Mouse (Mus musculus): ENCODE measurements around the gene Ergic1.
A peak's percentile ranks its signal among the peaks of the same experiment; 100 is the strongest.

Ergic1 gene

DNA sequence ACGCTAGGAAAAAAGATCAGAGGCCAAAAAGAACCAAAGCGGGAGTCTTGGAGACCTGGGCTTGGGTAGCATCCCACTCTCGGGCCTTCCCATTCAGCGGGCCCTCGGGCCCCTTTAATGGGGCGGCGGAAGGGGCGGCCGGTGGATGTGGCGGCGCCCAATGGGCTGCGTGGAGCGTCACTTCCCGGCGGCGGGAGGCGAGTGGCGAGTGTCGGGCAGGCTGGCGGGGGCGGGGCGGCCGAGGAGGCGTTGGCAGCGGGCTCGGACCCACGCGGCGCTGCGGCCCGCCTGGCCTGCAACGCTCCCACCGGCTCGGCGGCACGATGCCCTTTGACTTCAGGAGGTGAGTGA, at the start of gene Ergic1:
Gene Ergic1 (plus strand): TSS at position 200 of the 351 bp plus-strand sequence.
- DNase-seq (ENCODE audit: low read depth in 2 of 2, low spot score in 2 of 2): peak; percentile 63 to 68

DNA sequence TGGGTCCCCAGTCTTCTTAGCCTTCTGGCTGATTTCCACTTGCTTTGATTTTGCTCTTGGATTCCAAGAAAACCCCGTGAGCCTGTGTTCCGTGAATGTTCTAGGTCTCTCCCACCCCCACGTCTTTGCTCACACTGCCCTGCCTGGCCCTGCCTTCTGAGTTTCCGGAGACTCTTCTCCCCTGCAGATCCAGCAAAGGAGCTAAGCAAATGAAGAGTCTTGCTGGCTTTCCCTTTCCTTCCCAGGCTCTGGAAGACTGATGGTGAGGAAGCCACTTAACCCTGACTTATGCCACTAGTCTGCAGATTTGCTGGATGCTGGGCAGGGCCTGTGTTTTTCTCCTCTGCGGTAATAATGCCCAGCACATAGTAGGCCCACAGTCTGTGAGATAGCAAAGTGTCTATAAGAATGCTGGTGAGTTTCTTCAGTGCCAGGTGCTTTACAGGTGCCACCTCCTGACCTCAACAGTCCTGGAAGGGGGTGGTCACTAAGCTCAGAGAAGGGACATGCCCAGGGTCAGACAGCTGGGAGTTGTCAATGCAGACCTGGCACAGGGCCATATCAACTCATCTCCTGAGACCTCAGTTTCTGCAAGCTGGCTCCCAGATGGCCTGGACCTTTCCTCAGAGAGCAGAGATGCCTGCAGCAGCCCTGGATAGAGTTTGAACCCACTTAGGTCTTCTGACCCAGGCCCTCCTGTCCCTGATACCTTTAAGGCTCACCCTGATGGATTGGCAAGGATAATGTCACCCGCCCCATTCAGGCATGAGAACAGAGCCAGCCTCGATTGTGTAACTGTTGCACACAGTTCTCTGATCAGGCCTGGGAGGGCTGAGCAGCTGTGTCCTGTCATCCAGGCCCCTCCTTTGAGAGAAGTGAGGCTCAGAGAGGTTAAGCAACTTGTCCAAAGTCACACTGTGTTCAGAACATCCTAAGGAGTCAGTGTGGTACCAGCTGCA, 49.2 kb upstream of the Ergic1 start:
- no peak for DNase-seq (ENCODE audit: low read depth in 2 of 2, low spot score in 2 of 2)

DNA sequence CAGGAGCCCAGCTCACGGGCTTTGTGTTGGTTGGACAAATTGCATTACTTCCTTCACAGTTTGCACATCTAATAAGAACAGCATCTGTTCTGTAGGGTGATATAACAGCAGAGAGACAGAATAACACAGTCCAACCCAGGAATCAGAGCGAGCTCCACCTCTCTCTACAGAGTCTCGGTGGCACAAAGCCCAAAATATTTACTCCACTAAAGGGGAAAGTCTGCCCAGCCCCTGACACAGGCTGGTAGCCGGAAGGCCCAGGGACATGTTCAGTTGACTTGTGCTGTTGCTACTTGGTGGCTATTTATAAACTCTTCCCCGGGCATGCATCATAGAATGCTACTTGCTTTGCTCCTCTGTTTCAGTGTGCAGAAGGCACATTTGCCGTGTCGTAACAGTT, 48.3 kb upstream of the Ergic1 start:
- no peak for DNase-seq (ENCODE audit: low read depth in 2 of 2, low spot score in 2 of 2)

DNA sequence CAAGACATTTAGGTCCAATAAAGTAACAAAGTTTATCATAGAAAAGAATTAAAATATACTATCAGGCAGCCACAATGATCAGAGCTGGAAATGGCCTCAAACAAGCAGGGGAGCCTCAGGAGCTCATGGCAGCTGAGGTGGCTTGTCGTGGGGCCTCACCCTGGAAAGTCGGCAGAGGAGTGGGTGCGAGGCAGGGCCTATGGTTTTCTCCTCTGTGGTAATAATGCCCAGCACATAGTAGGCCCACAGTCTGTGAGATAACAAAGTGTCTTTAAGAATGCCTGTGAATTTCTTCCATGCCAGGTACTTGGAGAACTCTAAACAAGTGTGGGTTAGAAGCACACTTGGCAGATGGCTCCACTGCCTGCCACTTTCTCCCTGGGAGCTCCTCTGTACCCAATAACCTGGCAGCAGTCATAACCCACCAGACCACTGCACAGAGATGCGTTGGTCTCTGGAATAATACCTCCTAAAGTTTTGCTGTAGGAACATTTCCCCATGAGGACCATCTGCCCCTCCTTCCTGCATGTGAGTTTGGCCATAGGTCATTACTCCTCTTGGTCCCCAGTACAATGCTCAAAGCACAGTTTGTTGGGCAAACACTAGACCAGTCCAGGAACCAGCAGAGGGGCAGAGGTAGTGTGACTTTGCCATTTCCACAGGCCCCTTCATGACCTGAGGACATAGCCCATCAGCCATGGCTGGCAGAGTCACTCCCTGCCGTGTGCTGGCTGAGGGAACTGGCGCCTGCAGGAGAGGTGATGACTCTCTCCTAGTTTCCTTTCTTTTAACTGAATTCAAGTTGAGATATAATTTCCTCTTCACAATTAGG, 47.6 kb upstream of the Ergic1 start:
- no peak for DNase-seq (ENCODE audit: low read depth in 2 of 2, low spot score in 2 of 2)

DNA sequence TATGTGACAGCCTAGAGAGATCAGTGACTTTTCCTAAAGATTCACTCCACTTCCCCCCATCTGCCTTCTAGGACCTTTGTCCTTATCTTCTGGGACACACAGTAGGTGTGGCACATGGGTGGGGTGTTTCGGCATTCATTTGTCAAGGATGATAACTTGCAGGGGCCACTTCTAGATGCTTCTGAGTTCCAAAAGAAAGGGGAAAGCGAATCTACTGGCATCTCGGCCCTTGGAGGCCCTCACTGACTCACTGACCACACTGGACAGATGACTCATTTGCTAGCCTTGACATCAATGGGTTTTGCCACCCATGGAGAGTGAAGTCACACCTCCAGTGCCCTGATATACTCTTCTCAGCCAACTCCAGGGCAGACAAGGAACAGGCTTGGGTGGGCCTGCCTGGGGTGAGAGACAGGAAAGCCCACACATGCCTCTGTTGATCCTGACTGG, 46.7 kb upstream of the Ergic1 start:
- no peak for DNase-seq (ENCODE audit: low read depth in 2 of 2, low spot score in 2 of 2)

DNA sequence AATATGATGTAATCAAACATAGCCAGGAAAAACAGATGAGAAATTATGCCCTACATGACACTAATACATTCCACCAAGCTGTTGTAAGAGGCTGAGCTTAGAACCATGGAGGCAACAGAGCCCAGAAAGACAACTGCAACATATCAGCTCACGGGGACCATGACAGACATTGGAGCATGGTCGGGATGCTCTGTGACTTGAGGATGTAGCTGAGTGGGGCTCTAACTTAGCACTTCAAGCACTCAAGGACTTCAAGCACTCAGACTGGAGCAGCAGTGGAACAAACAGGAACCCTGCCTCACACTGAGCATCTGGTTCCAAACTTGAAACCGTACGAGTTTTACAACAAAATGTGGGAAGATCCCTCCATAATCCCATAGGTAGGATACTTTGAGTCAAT, 45.6 kb upstream of the Ergic1 start:
- no peak for DNase-seq (ENCODE audit: low read depth in 2 of 2, low spot score in 2 of 2)

DNA sequence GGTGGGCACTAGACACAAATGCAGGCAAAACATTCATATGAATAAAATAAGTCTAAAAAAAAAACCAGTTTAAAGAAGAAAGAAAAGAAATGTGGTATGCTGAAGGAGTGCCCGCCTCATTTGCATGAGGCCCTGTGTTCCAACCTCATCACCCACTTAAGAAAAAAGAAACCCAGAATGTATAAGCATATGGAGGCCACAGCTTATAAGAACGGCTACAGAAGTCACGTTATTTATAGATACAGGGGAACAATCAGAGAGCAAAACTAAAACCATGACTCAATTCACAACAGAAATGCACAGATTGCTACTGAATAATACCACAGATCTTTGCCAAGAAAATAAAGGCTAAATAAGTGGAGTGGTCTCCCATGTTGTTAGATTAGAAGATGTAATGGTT, 43.0 kb upstream of the Ergic1 start:
- DNase-seq (ENCODE audit: low read depth in 2 of 2, low spot score in 2 of 2): no peak

DNA sequence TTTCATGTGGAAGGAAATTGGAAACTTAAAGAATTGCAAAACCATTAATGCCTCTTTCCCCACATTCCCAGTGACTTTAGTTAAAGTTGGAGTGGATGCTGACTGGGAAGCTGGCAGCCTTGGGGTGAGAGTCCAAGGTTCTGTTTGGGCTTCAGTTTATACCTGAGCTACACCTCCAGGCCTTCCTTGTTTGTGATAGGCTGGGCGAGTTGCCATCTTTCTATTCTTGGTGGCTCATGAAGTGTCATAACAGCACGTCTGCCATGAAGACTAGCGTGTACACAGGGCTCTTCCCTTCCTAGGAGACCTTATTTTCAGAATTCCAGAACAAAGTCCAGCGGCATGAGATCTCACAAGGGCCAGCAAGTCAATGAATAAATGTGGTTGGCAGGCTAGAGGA, 38.6 kb upstream of the Ergic1 start:
- no peak for DNase-seq (ENCODE audit: low read depth in 2 of 2, low spot score in 2 of 2)

DNA sequence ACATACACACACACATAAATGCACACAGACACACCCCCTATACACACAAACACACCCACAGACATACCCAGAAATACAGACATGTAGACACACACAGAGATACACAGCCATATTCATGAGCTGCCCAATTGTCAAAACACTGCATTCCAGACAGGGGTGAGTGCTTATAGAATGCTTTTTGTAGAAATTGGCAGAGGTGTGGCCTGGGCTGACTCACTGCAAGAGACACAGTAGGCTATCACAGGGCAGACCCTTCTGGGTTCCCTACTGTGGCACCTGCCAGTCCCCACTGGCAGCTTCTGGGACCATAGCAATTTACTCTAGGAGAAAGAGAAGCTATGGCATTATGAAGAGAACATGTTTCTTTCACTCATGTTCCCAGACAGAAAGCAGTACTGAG, 37.0 kb upstream of the Ergic1 start:
- no peak for DNase-seq (ENCODE audit: low read depth in 2 of 2, low spot score in 2 of 2)

DNA sequence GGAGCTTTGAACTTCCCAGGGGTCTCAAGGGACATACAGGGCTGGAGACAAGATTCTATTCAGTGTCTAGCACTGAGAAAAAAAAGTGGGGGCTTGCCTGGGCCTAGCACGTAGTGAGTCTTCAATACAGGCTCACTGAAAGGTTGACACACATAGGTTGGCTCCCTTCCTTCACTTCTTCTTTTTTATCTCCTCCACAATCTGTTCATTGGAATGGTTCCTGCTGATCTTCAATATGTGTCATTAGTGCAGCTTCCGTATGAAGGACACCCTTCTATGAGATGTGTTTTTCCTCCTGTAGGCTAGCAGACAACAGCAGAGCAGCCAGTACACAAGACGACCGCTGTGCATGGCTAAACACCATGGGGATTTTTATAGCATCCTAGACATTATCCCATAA, 36.5 kb upstream of the Ergic1 start:
- DNase-seq (ENCODE audit: low read depth in 2 of 2, low spot score in 2 of 2): no peak

DNA sequence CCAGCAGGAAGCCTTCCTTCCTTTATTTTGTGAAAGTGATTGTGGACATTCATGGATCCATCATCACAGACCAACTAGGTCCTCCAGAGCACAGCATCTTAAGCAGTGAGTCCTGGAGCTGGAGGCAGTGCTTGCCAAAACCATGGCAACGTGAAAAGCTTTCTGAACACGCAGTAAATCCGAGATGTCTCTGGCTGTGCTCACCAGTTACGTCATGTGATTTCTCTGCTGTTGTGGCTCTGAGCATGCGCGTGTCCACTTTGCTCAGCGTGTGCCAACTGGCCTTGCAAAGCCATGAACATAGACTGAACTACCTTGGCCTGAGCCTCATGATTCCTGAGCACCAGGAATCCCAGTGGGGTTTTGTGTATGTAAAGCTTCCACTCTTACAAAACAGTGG, 36.0 kb upstream of the Ergic1 start:
- no peak for DNase-seq (ENCODE audit: low read depth in 2 of 2, low spot score in 2 of 2)

DNA sequence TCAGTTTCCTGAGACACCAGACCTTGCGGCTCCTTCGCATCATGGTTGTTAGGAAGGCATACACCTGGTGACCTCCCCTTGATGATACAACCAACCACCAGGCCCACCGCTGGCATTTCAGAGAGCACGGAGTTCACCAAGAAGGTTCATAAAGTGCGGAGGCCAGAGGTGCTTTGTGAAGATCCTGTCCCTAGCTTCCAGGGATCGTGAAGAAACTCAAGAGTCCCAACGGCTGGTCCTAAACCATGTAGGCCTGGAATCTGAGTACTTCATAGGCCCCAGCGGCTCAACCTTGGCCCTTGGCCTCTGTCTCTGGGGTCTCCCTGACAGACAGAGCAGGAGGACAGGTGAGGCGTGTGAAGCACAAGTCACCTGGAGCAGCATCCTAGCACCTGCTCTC, 34.0 kb upstream of the Ergic1 start:
- no peak for DNase-seq (ENCODE audit: low read depth in 2 of 2, low spot score in 2 of 2)

DNA sequence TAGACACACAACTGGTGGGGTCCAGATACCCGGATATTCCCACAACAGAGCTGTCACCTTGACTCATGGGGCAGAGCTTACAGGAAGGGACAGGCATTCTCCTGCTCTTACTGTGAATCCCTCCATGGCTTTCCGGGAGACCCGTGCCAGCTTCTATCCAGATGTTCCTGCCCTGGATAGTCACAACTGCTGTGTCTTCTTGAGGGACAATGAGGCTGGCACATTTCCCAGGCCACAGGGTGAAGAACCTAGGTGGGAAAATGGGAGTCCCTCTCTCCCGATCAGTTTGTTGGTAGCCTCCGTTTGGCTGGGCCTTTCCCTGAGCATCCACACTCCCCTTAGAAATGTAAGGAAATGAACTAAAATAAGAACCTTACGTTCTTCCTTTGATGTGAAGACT, 32.5 kb upstream of the Ergic1 start:
- DNase-seq (ENCODE audit: low read depth in 2 of 2, low spot score in 2 of 2): no peak

DNA sequence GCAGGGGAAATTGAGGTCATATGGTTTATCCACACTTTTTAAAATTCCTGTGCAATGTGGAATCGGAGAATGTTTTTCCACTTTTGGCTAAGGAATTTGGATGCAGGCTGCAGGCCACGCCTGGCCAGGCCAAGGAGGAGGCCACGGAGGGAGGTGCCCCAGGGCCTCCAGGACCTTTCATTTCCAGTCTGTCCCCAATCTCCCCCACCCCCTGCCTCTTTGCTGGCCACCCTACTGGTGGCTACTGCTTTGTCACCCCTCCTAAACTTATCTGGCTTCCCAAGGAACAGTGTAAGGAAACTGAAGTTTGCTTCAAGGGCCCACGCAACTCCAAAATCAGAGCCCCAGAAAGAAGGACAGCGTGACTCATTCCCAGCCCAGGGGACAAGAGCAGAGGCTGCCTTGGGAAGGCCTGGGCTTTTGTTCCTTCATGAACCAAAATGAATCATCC, 31.5 kb upstream of the Ergic1 start:
- DNase-seq (ENCODE audit: low read depth in 2 of 2, low spot score in 2 of 2): no peak

DNA sequence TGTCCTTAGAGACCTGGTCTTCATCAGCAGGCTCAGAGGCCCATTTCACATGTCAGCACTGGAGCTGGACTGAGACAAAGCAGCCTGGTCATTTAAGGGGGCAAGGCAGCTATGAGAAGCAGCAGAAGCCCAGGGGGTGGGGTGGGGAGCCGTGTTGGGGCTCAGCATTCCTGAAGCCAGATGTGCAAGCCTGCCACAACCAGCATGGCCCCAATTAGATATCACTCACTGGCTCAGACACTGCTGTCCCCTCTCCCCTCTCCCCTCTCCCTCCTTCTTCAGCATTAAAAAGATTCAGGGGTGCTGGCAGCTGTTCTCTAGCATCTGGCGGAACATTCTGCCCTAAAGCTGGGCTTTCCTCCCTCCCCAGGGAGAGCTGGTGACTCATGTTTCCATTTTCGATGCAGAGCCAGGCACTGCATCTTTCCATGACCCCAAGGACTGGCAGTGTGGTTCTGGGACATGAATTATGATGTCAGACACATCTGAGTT, 30.7 kb upstream of the Ergic1 start:
- no peak for DNase-seq (ENCODE audit: low read depth in 2 of 2, low spot score in 2 of 2)

DNA sequence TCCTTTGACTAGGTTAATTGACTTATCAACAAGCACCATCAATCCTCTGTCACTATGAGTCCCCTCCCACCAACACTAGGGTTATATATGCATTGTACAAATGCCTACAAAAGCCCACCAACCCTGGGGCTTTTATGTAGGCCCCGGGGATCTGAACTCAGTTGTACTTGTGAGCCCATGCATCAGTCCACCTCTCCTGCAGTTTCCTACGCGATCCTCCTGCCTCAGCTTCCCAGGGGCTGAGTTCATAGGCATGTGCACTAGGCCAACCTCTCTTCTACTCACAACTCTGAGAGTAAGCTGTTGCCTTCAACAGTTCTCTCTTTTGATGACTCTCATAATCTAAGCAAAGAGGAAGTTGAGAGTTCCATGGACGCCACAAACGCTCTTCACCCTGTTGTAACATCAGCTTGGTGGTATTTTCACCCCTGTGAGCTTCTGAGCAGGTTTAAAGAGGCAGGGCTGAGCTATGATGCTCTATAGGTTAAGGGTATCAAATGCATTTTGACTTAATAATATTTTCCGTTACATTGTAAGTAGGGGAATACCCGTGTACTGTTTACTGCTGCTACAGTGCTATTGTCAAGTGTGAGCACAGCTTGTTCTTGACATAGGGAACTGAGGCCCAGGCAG, 29.8 kb upstream of the Ergic1 start:
- no peak for DNase-seq (ENCODE audit: low read depth in 2 of 2, low spot score in 2 of 2)

DNA sequence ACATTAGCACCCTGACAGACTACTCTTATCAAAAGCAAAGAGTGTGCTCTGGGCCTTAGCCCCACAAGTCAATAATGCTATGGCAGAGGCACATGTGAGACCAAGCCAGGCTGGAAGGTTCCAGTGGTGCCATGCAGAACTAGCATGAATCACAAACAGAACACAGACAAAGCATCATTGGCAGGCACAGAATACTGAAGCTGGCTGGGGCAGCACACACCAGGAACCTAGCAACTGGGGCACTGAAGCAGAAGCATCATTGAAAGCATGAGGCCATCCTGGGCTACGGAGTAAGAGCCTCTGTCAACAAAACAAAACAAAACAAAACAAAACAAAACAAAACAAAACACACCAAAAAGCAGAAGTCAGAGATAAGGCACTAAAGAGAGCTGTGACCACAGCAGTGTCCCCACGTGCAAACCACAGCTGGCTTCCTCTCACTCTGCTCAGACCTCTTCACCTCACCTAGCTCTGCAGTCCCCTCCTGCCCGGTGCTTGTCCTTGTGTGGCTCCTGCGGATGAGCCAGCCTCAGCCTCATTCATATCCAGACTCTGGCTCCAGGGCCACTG, 28.7 kb upstream of the Ergic1 start:
- no peak for DNase-seq (ENCODE audit: low read depth in 2 of 2, low spot score in 2 of 2)

DNA sequence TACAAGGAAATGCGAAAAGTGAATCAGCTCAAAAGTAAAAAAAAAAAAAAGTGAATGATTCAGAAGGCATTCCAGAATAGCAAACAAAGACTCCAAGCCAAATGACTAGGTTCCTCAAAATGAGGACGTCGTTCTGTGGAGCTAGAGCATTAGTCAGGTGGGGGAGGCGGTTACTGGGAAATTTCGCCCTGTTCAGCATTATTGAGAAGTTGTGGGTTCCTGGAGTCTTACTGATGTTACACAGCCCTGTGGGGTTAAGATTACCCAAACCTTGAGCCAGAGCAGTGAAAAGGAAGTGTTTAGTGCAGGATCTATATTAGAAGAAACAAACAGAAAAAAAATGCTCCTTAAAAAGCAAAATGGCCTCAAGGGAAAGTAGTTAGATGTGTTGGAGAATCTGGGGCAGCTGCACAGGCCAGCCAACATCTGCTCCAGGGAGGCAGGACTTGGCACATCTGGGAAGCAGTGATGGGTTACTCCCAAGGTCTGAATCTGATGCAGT, 27.4 kb upstream of the Ergic1 start:
- DNase-seq (ENCODE audit: low read depth in 2 of 2, low spot score in 2 of 2): no peak

DNA sequence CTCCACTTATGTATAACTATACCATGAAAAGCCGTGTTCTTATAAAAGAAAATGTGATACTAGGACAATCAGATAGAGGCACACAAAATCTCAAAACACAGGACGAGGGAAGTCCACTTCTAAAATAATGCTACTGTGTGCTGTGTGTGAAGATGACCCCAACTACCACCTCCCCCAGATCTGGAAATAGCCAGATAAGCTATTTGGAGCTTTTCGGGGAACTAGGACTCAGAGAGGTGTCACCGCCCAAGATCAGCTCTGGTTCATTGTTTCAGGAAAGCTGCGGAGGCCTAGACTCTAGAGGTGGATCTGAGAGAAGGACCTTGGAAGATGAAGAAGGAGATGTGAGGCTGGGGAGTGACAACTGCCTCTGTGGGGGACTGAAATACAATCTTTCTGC, 26.6 kb upstream of the Ergic1 start:
- no peak for DNase-seq (ENCODE audit: low read depth in 2 of 2, low spot score in 2 of 2)

DNA sequence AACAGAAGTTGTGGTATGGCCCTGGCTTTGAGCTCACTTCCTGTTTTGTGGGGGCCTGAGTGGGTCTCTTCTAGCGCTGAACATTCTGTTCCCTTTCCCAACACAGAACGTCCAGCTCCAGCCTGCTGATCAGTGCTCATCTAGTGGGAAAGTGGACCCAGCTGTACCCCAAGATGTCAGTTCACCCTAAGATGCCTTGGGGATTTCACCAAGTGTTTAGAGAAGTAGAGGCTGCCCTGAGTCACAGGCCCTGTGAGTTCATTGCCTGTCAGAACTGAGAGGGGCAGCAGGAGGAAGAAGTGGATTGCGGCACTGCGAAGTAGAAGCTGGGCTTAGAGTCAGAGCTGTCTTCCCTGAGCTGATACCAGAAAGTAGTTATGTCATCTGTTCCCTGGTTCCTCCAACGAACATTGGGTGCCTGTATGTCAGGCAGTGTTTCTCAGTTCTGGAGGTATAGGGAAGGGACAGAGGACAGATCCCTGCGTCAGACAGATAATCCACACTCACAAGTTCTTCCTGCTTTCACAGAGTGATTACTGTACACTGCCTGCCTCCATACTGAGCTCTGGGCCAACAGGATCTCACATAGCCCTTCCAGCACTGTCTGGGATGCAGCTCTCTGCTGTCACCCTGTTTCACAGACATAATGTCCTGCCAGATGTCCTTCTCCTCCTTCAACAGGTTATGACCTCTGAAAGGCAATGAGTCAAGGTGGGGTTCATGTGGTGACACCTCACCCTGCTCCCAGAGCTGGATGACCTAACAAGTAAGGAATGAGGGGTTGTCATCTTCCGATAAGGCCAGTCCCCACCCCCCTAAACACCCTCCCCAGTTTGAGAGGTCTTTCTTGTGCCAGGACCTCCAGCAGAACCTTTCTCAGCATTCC, 25.8 kb upstream of the Ergic1 start:
- DNase-seq (ENCODE audit: low read depth in 2 of 2, low spot score in 2 of 2): no peak
